Mouse (Mus musculus) adrenal gland, adult 10 weeks (tissue): Measurements from ENCODE around the gene Atr. TPM values are rescaled to one million over a fixed set of nuclear protein-coding genes. Genes with fewer than 3 reads are reported as not detected.

ENCODE experiments used
- polyA plus RNA-seq: library from polyadenylated mRNA; stranded (reverse); fragments of 350-450 nt; fragmentation: Illumina TruSeq; extraction: RNeasy Lipid Tissue Mini Kit (QIAGEN cat#74804); gene quantifications from one replicate; pipeline ENCODE4 v1.2.3, GENCODE M21; 2014; ENCODE audit warnings: low read depth, low replicate concordance

The Atr gene
- polyA plus RNA-seq, result 36.7 TPM

GRCm38 (mm10) chr9:95857414-95858026 lies at the start of gene Atr:
TSS of gene Atr (plus strand) at chr9:95857597.

GRCm38 (mm10) chr9:95844825-95845460 lies 12.5 kb upstream of the Atr start, which contains the start of gene Pls1:
TSS of gene Pls1 (minus strand) at chr9:95845311.

GRCm38 (mm10) chr9:95954585-95955461 lies 97.4 kb downstream of the Atr start, which contains the start of gene Xrn1:
TSS of gene Xrn1 (plus strand) at chr9:95954760.

Other genes with a start within 250 kb of the Atr start
- gene Pcolce2, start 220.0 kb upstream of the Atr start, polyA plus RNA-seq, result 1.6 TPM
- gene Trpc1, start 107.2 kb upstream of the Atr start, polyA plus RNA-seq, result 6.5 TPM
- gene Pls1, start 12.3 kb upstream of the Atr start, polyA plus RNA-seq, result 0.87 TPM
- gene Xrn1, start 97.2 kb downstream of the Atr start, polyA plus RNA-seq, result 42.3 TPM